Mouse (Mus musculus): ENCODE measurements around the gene Greb1. TPM values are rescaled to one million over a fixed set of nuclear protein-coding genes. Genes with fewer than 3 reads are reported as not detected.
A peak's percentile ranks its signal among the peaks of the same experiment; 100 is the strongest.

Greb1 gene
- 5.6 and 6.0 TPM in 2 replicates for polyA plus RNA-seq (2016; fragmentation: Nextera tagmentation; extraction: Ambion mirVana)

- Histone ChIP-seq H3K4me2 (replicated peaks) (peak within 1 kb of the TSS; percentile 89), H3K9me3 (no peaks in the 10 kb centered on the region), H3K4me3 (peak within 1 kb of the TSS; percentile 54), H3K9ac (peak within 1 kb of the TSS; percentile 73), H3K27ac (no peak within 1 kb of the TSS), H3K4me1 (peaks cover 21% of the 10 kb centered on the region), H3K36me3 (no peaks in the 10 kb centered on the region), H3K27me3 (no peaks in the 10 kb centered on the region)
- WGBS, result 0% methylated on average over 52 of the region's 53 CpGs
- ATAC-seq (ENCODE audit: insufficient number of reproducible peaks, insufficient read depth, low FRiP score, low TSS enrichment), result peak; percentile 62; the same call in 1 of the 2 replicates
These were observed at the start of gene Greb1 for GRCm38 (mm10) chr12:16800259-16800958. Greb1 (minus strand) TSS chr12:16800886.

- H3K4me2 ChIP-seq (replicated peaks), result no peak overlapping the region
- WGBS, result 60% methylated on average over 2 of the region's 2 CpGs
- H3K27ac ChIP-seq, result no peak overlapping the region
- H3K4me1 ChIP-seq, result peaks cover 5% of the 10 kb centered on the region; the same call in 1 of the 2 replicates
- no peak overlapping the region for H3K4me3 ChIP-seq
- no peaks in the 10 kb centered on the region for H3K9me3 ChIP-seq
- no peaks in the 10 kb centered on the region for H3K27me3 ChIP-seq
- H3K36me3 ChIP-seq, result no peaks in the 10 kb centered on the region
- no peak for ATAC-seq (ENCODE audit: insufficient number of reproducible peaks, insufficient read depth, low FRiP score, low TSS enrichment)
- H3K9ac ChIP-seq, result no peak overlapping the region
These were observed 49.1 kb upstream of the Greb1 start for GRCm38 (mm10) chr12:16849821-16850220.

GRCm38 (mm10) chr12:16848501-16848900 lies 47.8 kb upstream of the Greb1 start:
- Histone ChIP-seq H3K9me3 (no peaks in the 10 kb centered on the region), H3K4me3 (no peak overlapping the region), H3K27me3 (no peaks in the 10 kb centered on the region), H3K4me1 (peaks cover 5% of the 10 kb centered on the region; the same call in 1 of the 2 replicates), H3K36me3 (no peaks in the 10 kb centered on the region), H3K4me2 (replicated peaks) (no peak overlapping the region), H3K27ac (no peak overlapping the region), H3K9ac (no peak overlapping the region)
- ATAC-seq (ENCODE audit: insufficient number of reproducible peaks, insufficient read depth, low FRiP score, low TSS enrichment), result no peak
- 80% methylated on average over 2 of the region's 2 CpGs for WGBS

- no peak overlapping the region for H3K27ac ChIP-seq
- H3K4me2 ChIP-seq (replicated peaks), result no peak overlapping the region
- H3K4me3 ChIP-seq, result no peak overlapping the region
- WGBS, result 88% methylated on average over 4 of the region's 4 CpGs
- no peak overlapping the region for H3K9ac ChIP-seq
- H3K36me3 ChIP-seq, result no peaks in the 10 kb centered on the region
- ATAC-seq (ENCODE audit: insufficient number of reproducible peaks, insufficient read depth, low FRiP score, low TSS enrichment), result no peak
- no peaks in the 10 kb centered on the region for H3K27me3 ChIP-seq
- peaks cover 5% of the 10 kb centered on the region; the same call in 1 of the 2 replicates for H3K4me1 ChIP-seq
- H3K9me3 ChIP-seq, result no peaks in the 10 kb centered on the region
These were observed 46.6 kb upstream of the Greb1 start for GRCm38 (mm10) chr12:16847204-16847792.

GRCm38 (mm10) chr12:16844623-16845592 lies 44.2 kb upstream of the Greb1 start:
- 0 out of 2 replicates have a peak, but pooled peaks have one; percentile 44 for ATAC-seq (ENCODE audit: insufficient number of reproducible peaks, insufficient read depth, low FRiP score, low TSS enrichment)
- Histone ChIP-seq H3K4me3 (no peak overlapping the region), H3K36me3 (no peaks in the 10 kb centered on the region), H3K9me3 (no peaks in the 10 kb centered on the region), H3K27ac (peak overlapping the region; percentile 76; the same call in 1 of the 2 replicates), H3K4me1 (no peaks in the 10 kb centered on the region; the same call in 1 of the 2 replicates), H3K9ac (no peak overlapping the region), H3K27me3 (no peaks in the 10 kb centered on the region), H3K4me2 (replicated peaks) (no peak overlapping the region)
- 45% methylated on average over 14 of the region's 14 CpGs for WGBS

GRCm38 (mm10) chr12:16840842-16841782 lies 40.4 kb upstream of the Greb1 start:
- H3K4me2 ChIP-seq (replicated peaks), result no peak overlapping the region
- H3K9me3 ChIP-seq, result no peaks in the 10 kb centered on the region
- WGBS, result 76% methylated on average over 8 of the region's 8 CpGs
- no peak overlapping the region for H3K27ac ChIP-seq
- H3K9ac ChIP-seq, result no peak overlapping the region
- peaks cover 1% of the 10 kb centered on the region; the same call in 1 of the 2 replicates for H3K4me1 ChIP-seq
- H3K36me3 ChIP-seq, result no peaks in the 10 kb centered on the region
- no peak for ATAC-seq (ENCODE audit: insufficient number of reproducible peaks, insufficient read depth, low FRiP score, low TSS enrichment)
- no peak overlapping the region for H3K4me3 ChIP-seq
- no peaks in the 10 kb centered on the region for H3K27me3 ChIP-seq

GRCm38 (mm10) chr12:16837766-16838165 lies 37.1 kb upstream of the Greb1 start:
- Histone ChIP-seq H3K4me1 (peaks cover 8% of the 10 kb centered on the region; the same call in 1 of the 2 replicates), H3K9me3 (no peaks in the 10 kb centered on the region), H3K27me3 (no peaks in the 10 kb centered on the region), H3K27ac (no peak overlapping the region), H3K9ac (no peak overlapping the region), H3K36me3 (no peaks in the 10 kb centered on the region), H3K4me3 (no peak overlapping the region), H3K4me2 (replicated peaks) (no peak overlapping the region)
- ATAC-seq (ENCODE audit: insufficient number of reproducible peaks, insufficient read depth, low FRiP score, low TSS enrichment), result no peak
- WGBS, result 88% methylated on average over 4 of the region's 4 CpGs

GRCm38 (mm10) chr12:16836188-16836587 lies 35.5 kb upstream of the Greb1 start:
- H3K27ac ChIP-seq, result no peak overlapping the region
- ATAC-seq (ENCODE audit: insufficient number of reproducible peaks, insufficient read depth, low FRiP score, low TSS enrichment), result no peak
- H3K4me1 ChIP-seq, result peaks cover 8% of the 10 kb centered on the region; the same call in 1 of the 2 replicates
- H3K4me3 ChIP-seq, result no peak overlapping the region
- no peaks in the 10 kb centered on the region for H3K36me3 ChIP-seq
- WGBS, result 39% methylated on average over 9 of the region's 9 CpGs
- no peaks in the 10 kb centered on the region for H3K9me3 ChIP-seq
- no peak overlapping the region for H3K4me2 ChIP-seq (replicated peaks)
- H3K9ac ChIP-seq, result no peak overlapping the region
- H3K27me3 ChIP-seq, result no peaks in the 10 kb centered on the region

GRCm38 (mm10) chr12:16834701-16835100 lies 34.0 kb upstream of the Greb1 start:
- 49% methylated on average over 11 of the region's 11 CpGs for WGBS
- Histone ChIP-seq H3K36me3 (no peaks in the 10 kb centered on the region), H3K9ac (no peak overlapping the region), H3K9me3 (no peaks in the 10 kb centered on the region), H3K4me3 (no peak overlapping the region), H3K4me2 (replicated peaks) (no peak overlapping the region), H3K27ac (no peak overlapping the region), H3K4me1 (peaks cover 8% of the 10 kb centered on the region; the same call in 1 of the 2 replicates), H3K27me3 (no peaks in the 10 kb centered on the region)
- ATAC-seq (ENCODE audit: insufficient number of reproducible peaks, insufficient read depth, low FRiP score, low TSS enrichment), result no peak

GRCm38 (mm10) chr12:16831071-16831470 lies 30.4 kb upstream of the Greb1 start:
- no peak overlapping the region for H3K9ac ChIP-seq
- H3K4me1 ChIP-seq, result peaks cover 7% of the 10 kb centered on the region; the same call in 1 of the 2 replicates
- H3K4me3 ChIP-seq, result no peak overlapping the region
- no peaks in the 10 kb centered on the region for H3K9me3 ChIP-seq
- no peak for ATAC-seq (ENCODE audit: insufficient number of reproducible peaks, insufficient read depth, low FRiP score, low TSS enrichment)
- 62% methylated on average over 4 of the region's 4 CpGs for WGBS
- no peak overlapping the region for H3K27ac ChIP-seq
- H3K27me3 ChIP-seq, result no peaks in the 10 kb centered on the region
- peaks cover 25% of the 10 kb centered on the region for H3K36me3 ChIP-seq
- H3K4me2 ChIP-seq (replicated peaks), result no peak overlapping the region
